Mouse (Mus musculus) kidney, embryonic 14.5 days (tissue): Measurements from ENCODE around the gene Zfp455. TPM values are rescaled to one million over a fixed set of nuclear protein-coding genes. Genes with fewer than 3 reads are reported as not detected.
"Not testable (repeated sequence)": the region's sequence is repeated elsewhere in the genome, so short reads cannot be mapped to it uniquely, and the experiment has no call there.

Experiments
- ATAC-seq: fragments of 200-750 bp; cut with Nextera tagmentation; 2 replicates; pipeline ENCODE4 v1.8.0; 2017; ENCODE audit warnings: moderate number of reproducible peaks, mild to moderate bottlenecking, moderate TSS enrichment, moderate library complexity; ENCODE audit not compliant: low FRiP score, low TSS enrichment
- H3K27ac ChIP-seq: fragments of 300-500 bp; sonication (generic); 2 replicates; pipeline ENCODE4 v1.5.1; 2014; ENCODE audit warnings: low read depth, mild to moderate bottlenecking, low read length, moderate library complexity, mixed read lengths
- H3K27me3 ChIP-seq: fragments of 300-500 bp; sonication (generic); 2 replicates; pipeline ENCODE4 v1.6.1; 2014; ENCODE audit warnings: mild to moderate bottlenecking, low read length; ENCODE audit not compliant: control insufficient read depth, insufficient read depth
- H3K36me3 ChIP-seq: fragments of 300-500 bp; sonication (generic); 2 replicates; pipeline ENCODE4 v1.6.1; 2014; ENCODE audit warnings: low read length, mixed read lengths; ENCODE audit not compliant: control insufficient read depth, insufficient read depth
- H3K4me1 ChIP-seq: fragments of 300-500 bp; sonication (generic); 2 replicates; pipeline ENCODE4 v1.6.1; 2014; ENCODE audit warnings: low read length, mixed read lengths; ENCODE audit not compliant: control insufficient read depth, insufficient read depth
- H3K4me2 ChIP-seq: fragments of 300-500 bp; sonication (generic); replicated peaks from 2 replicates; pipeline ENCODE4 v1.6.1; 2014; ENCODE audit warnings: low read depth, mild to moderate bottlenecking, low read length
- H3K4me3 ChIP-seq: fragments of 300-500 bp; sonication (generic); 2 replicates; pipeline ENCODE4 v1.5.1; 2014; ENCODE audit warnings: mild to moderate bottlenecking, low read length
- H3K9ac ChIP-seq: fragments of 300-500 bp; sonication (generic); 2 replicates; pipeline ENCODE4 v1.6.1; 2014; ENCODE audit warnings: low read depth, mild to moderate bottlenecking, low read length, moderate library complexity
- H3K9me3 ChIP-seq: fragments of 300-500 bp; sonication (generic); 2 replicates; pipeline ENCODE4 v1.6.1; 2016; ENCODE audit warnings: low read length; ENCODE audit not compliant: control insufficient read depth
- WGBS: fragments of 180-500 bp; shearing (Covaris S2); extraction: QIAGEN DNeasy Blood & Tissue Kit; methylation state at CpG from one replicate; pipeline ENCODE4 v1.1.7; 2014; 5-methylcytosine and 5-hydroxymethylcytosine counted together
- polyA plus RNA-seq: library from polyadenylated mRNA; unstranded; fragments of >200 nt; fragmentation: Nextera tagmentation; extraction: Ambion mirVana; gene quantifications from 2 replicates; pipeline ENCODE4 v1.2.1, GENCODE M21; 2014

Zfp455 gene
- polyA plus RNA-seq, result 1.3 and 2.1 TPM in 2 replicates

- Histone ChIP-seq H3K27ac (no peak within 1 kb of the TSS), H3K27me3 (no peaks in the 10 kb centered on the region), H3K36me3 (no peaks in the 10 kb centered on the region), H3K4me3 (peak within 1 kb of the TSS; percentile 67), H3K9ac (peak within 1 kb of the TSS; percentile 67), H3K4me1 (no peaks in the 10 kb centered on the region), H3K4me2 (peak within 1 kb of the TSS; percentile 55), H3K9me3 (no peaks in the 10 kb centered on the region)
- WGBS, result 3% methylated on average over 13 of the region's 13 CpGs
- peak; percentile 94 for ATAC-seq
These were observed at the start of gene Zfp455 for GRCm38 (mm10) chr13:67194340-67194894. Gene Zfp455, plus strand, starts transcription at chr13:67194506.

- not testable (repeated sequence) for H3K4me1 ChIP-seq, H3K9me3 ChIP-seq, H3K4me2 ChIP-seq, H3K27me3 ChIP-seq, H3K27ac ChIP-seq, H3K9ac ChIP-seq, ATAC-seq, H3K36me3 ChIP-seq, H3K4me3 ChIP-seq
- WGBS, result 55% methylated on average over 4 of the region's 4 CpGs
These were observed 28.2 kb upstream of the Zfp455 start for GRCm38 (mm10) chr13:67166122-67166521.

- H3K36me3 ChIP-seq, H3K9me3 ChIP-seq, H3K4me1 ChIP-seq, H3K27me3 ChIP-seq, H3K27ac ChIP-seq: not testable (repeated sequence)
- peak within 1 kb of the TSS; percentile 54 for H3K4me2 ChIP-seq
- peak; percentile 98 for ATAC-seq
- H3K9ac ChIP-seq, result peak within 1 kb of the TSS; percentile 62
- peak within 1 kb of the TSS; percentile 61 for H3K4me3 ChIP-seq
- 2% methylated on average over 17 of the region's 17 CpGs for WGBS
These were observed 21.1 kb upstream of the Zfp455 start, which contains the start of gene Rsl1 for GRCm38 (mm10) chr13:67172991-67173722. Gene Rsl1, plus strand, starts transcription at chr13:67173182.

GRCm38 (mm10) chr13:67173723-67174055, 20.6 kb upstream of the Zfp455 start:
- ATAC-seq, result no peak; the same call in 1 of the 2 replicates

GRCm38 (mm10) chr13:67201656-67202055, 7.3 kb downstream of the Zfp455 start:
- WGBS, result 79% methylated on average over 3 of the region's 3 CpGs
- no peaks in the 10 kb centered on the region for H3K27me3 ChIP-seq
- ATAC-seq, result no peak
- no peak overlapping the region for H3K9ac ChIP-seq
- no peaks in the 10 kb centered on the region for H3K9me3 ChIP-seq
- no peak overlapping the region for H3K4me3 ChIP-seq
- no peaks in the 10 kb centered on the region for H3K4me1 ChIP-seq
- no peak overlapping the region for H3K27ac ChIP-seq
- H3K4me2 ChIP-seq, result no peak overlapping the region
- H3K36me3 ChIP-seq, result no peaks in the 10 kb centered on the region

More at GRCm38 (mm10) chr13:67173723-67174055, 20.6 kb upstream of the Zfp455 start:
- Histone ChIP-seq H3K9ac (peak overlapping the region; percentile 62; the same call in 1 of the 2 replicates), H3K27ac (no peak overlapping the region), H3K9me3 (no peaks in the 10 kb centered on the region), H3K4me3 (peak overlapping the region; percentile 61), H3K36me3 (no peaks in the 10 kb centered on the region; the same call in 1 of the 2 replicates), H3K4me2 (peak overlapping the region; percentile 54), H3K4me1 (no peaks in the 10 kb centered on the region), H3K27me3 (no peaks in the 10 kb centered on the region)
- 30% methylated on average over 5 of the region's 5 CpGs for WGBS

GRCm38 (mm10) chr13:67214015-67214607, 19.8 kb downstream of the Zfp455 start:
- Histone ChIP-seq H3K36me3 (no peaks in the 10 kb centered on the region), H3K4me1 (no peaks in the 10 kb centered on the region), H3K4me2 (no peak overlapping the region), H3K27me3 (no peaks in the 10 kb centered on the region), H3K27ac (no peak overlapping the region), H3K9me3 (no peaks in the 10 kb centered on the region), H3K9ac (no peak overlapping the region), H3K4me3 (no peak overlapping the region)
- WGBS, result 57% methylated on average over 4 of the region's 4 CpGs
- ATAC-seq, result peak; percentile 57; the same call in 1 of the 2 replicates

Other genes starting within 250 kb of the Zfp455 start
- gene Zfp712, start 133.3 kb upstream of the Zfp455 start, polyA plus RNA-seq, result 3.9 and 4.8 TPM in 2 replicates
- 7.3 and 8.4 TPM in 2 replicates for gene Zfp708, start 96.5 kb upstream of the Zfp455 start, polyA plus RNA-seq
- 3.3 and 4.6 TPM in 2 replicates for gene Gm28557, start 85.9 kb upstream of the Zfp455 start, polyA plus RNA-seq
- gene Rslcan18, start 78.2 kb upstream of the Zfp455 start, polyA plus RNA-seq, result 0.43 and 0.45 TPM in 2 replicates
- gene Zfp759, start 72.8 kb upstream of the Zfp455 start, polyA plus RNA-seq, result 1.7 and 2.9 TPM in 2 replicates
- 4.7 and 5.6 TPM in 2 replicates for gene Rsl1, start 21.3 kb upstream of the Zfp455 start, polyA plus RNA-seq
- gene Zfp458, start 84.0 kb downstream of the Zfp455 start, polyA plus RNA-seq, result 2.1 and 3.0 TPM in 2 replicates
- gene Zfp457, start 112.0 kb downstream of the Zfp455 start, polyA plus RNA-seq, result 0.73 and 1.5 TPM in 2 replicates
- gene Zfp595, start 138.1 kb downstream of the Zfp455 start, polyA plus RNA-seq, result 2.7 and 3.0 TPM in 2 replicates
- not detected in 2 replicates for gene Gm28044, start 166.0 kb downstream of the Zfp455 start, polyA plus RNA-seq
- gene Zfp953, start 166.1 kb downstream of the Zfp455 start, polyA plus RNA-seq, result 1.4 and 1.6 TPM in 2 replicates
- 0.38 and 0.50 TPM in 2 replicates for gene Gm28041, start 181.2 kb downstream of the Zfp455 start, polyA plus RNA-seq
- 1.3 and 2.2 TPM in 2 replicates for gene Zfp456, start 181.3 kb downstream of the Zfp455 start, polyA plus RNA-seq
- 4.3 and 6.0 TPM in 2 replicates for gene Zfp429, start 205.3 kb downstream of the Zfp455 start, polyA plus RNA-seq
- 0.31 and 2.3 TPM in 2 replicates for gene Zfp459, start 226.9 kb downstream of the Zfp455 start, polyA plus RNA-seq